Mouse (Mus musculus) lung, adult 18-20 months (tissue): ENCODE data around the gene Zfp936.
"Not testable (repeated sequence)": the region's sequence is repeated elsewhere in the genome, so short reads cannot be mapped to it uniquely, and the experiment has no call there.

Experiments
- DNase-seq, 2 experiments: peaks; one replicate each; pipeline ENCODE4 v3.0.0; 2022; ENCODE audit warnings: mixed read lengths in 2 of 2

The Zfp936 gene

DNA sequence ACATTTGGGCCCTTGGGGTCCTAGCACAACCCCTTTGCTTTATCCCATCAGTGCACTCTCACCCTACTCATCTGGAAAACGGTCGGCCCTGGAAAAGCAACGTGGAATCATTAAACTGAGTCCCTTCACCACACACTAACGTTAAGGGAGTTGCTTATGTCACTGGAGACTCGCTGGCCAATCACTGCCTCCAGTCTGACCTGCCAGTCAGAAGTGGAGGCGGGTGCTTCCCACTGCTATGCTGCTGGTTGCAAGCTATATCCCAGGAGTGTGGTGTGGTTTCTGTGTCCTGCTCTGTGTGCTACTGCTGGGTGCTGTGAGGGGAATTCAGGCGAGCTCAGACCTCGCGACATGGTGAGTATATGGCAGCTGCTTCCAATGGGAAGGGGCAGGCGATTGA lies at the start of gene Zfp936:
Gene Zfp936, plus strand, starts transcription at position 301 of the 400 bp plus-strand sequence.
- DNase-seq, result not testable (repeated sequence)

DNA sequence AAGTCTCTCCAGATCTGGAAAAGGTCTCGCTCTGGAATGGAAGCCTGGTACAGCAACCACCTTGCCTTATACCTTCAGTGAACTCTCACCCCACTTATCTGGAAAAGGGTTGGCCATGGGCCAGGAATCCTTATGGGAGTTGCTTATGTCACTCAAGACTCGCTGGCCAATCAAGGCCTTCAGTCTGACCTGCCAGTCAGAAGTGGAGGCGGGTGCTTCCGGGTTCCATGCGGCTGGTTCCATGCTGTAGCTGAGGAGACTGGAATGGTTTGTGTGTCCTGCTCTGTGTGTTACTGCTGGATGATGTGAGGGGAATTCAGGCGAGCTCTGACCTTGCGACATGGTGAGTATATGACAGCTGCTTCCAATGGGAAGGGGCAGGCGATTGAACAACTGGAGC lies 36.2 kb upstream of the Zfp936 start:
- no peak for DNase-seq

DNA sequence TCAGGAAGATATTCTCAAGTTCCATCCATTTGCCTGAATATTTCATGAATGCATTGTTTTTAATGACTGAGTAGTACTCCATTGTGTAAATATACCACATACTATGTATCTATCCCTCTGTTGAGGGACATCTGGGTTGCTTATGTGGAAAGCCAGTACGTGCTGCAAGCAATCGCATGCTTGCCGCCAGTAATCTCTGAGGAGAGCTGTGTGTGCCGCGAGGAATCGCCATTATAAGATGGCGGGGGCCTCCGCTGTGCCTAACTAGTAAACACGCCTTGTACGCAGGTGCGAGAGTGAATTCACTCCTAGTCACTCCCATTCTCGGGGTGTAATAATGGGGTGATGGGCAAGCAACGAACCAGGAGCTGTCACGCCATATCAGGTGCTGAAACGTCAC lies 14.7 kb downstream of the Zfp936 start:
- DNase-seq, result not testable (repeated sequence)

DNA sequence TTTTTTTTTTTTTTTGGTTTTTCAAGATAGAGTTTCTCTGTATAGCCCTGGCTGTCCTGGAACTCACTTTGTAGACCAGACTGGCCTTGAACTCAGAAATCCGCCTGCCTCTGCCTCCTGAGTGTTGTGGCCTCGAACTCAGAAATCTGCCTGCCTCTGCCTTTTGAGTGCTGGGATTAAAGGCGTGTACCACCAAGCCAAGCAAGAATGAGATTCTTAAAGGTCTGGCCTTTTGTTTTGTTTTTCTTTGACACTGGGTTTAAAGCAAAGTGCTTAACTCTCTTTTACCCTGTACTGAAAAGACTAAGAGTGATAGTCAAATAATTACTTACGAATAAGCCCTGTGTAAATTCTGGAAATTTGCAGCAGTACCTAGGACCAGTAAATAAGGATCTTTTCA lies 50.1 kb downstream of the Zfp936 start:
- not testable (repeated sequence) for DNase-seq

DNA sequence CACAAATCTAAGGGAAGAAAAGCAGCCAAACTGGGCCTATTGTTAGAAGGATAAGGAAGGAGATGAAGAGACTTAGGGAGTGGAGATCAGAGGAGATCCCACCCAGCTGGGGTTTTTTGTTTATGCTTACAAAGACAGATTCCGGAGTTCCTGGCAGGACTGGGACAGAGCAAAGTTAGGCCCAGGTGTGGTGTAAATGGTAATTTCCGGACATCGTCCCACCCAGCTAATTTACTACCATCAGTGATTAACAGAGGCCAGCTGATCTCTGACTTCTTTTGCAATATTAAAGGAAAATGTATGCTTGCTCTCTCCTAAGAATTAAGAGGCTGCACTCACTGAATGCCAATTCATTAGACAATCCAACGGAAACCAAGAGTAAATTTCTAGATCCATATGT lies 53.1 kb downstream of the Zfp936 start:
- DNase-seq, result not testable (repeated sequence)

DNA sequence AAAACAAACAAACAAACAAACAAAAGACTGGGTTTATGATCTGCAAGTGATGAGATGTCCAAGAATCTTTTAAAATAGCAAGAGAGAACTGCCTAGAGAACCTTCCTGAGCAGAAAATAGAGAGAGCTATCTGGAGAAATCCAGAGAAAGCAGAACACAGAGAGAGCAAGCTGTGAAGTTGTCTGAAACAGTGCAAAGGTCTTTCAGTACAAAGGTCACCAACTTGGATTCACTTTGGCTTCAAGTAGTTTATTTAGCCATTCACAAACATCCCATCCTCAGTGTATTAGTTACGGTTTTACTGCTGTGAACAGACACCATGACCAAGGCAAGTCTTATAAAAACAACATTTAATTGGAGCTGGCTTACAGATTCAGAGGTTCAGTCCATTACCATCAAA lies 53.8 kb downstream of the Zfp936 start:
- DNase-seq, result not testable (repeated sequence)

DNA sequence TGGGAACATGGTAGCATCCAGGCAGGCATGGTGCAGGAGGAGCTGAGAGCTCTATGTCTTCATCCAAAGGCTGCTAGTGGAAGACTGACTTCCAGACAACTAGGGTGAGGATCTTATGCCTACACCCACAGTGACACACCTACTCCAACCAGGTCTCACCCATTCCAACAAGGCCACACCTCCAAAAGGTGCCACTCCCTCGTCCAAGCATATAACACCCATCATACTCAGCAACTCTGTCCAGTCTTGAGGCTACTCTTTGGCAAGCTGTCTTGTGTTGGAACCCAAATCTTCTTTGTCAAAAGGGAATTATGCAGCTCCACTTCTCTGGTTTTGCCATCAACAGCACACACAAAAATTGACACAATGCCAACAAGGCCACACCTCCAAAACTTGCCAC lies 54.2 kb downstream of the Zfp936 start:
- not testable (repeated sequence) for DNase-seq

DNA sequence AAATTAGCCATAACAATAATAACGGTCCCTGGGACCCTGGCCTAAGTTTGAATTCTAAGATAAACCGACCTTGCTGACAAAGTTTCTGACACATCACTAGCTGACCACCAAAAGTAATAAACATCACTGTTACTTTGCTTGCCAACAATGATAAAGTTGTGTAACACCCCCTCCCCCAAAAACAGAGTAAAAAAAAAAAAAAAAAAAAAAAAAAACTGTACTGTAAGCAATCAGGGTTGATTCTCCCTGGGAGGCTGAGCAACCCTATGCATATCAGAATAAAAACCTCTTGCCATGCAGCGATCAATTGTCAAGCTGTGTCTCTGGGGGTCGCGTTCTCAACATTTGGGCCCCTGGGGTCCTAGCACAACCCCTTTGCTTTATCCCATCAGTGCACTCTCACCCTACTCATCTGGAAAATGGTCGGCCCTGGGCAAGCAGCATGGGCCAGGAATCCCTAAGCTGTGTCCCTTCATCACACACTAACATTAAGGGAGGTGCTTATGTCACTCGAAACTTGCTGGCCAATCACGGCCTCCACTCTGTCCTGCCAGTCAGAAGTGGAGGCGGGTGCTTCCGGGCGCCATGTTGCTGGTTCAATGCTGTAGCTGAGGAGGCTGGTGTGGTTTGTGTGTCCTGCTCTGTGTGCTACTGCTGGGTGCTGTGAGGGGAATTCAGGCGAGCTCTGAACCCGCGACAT lies 63.1 kb downstream of the Zfp936 start:
- DNase-seq, result no peak

DNA sequence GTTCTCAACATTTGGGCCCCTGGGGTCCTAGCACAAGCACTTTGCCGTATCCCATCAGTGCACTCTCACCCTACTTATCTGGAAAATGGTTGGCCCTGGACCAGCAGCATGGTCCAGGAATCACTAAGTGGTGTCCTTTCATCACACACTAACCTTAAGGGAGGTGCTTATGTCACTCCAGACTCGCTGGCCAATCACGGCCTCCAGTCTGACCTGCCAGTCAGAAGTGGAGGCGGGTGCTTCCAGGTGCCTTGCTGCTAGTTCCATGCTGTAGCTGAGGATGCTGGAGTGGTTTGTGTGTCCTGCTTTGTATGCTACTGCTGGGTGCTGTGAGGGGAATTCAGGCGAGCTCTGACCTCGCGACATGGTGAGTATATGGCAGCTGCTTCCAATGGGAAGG lies 99.8 kb downstream of the Zfp936 start:
- peak; percentile 15 to 18 for DNase-seq
